Mouse (Mus musculus): ENCODE data around the gene Noxred1. TPM values are rescaled to one million over a fixed set of nuclear protein-coding genes. Genes with fewer than 3 reads are reported as not detected.

The Noxred1 gene
- polyA plus RNA-seq, 1 experiment from 2014 or later: 0.37 TPM

DNA sequence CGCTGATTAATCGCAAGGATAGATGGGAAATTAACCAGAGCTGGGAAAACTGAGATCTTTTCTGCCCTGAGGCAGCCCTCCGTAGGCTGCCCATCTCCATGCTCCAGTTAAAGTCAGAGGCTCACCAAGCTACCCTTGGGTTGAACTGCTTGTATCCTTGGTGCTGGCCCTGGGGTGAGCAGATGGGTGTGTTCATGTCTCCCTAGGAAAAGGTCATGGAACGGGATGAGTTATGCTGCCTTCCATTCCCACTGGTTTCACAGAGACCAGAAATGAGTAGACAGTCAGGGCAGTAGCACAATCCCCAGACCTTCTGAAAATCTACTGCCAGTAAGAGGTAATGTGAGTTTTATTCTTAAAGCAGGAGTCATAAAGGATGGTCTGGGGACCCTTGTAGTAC, 60.9 kb downstream of the Noxred1 start:
- no peaks in the 10 kb centered on the region for H3K9me3 ChIP-seq
- no peak for ATAC-seq (ENCODE audit: insufficient read depth, low FRiP score, low read depth)
- 0 out of 2 replicates have a peak, but pooled peaks cover under 1% of the 10 kb centered on the region for H3K36me3 ChIP-seq
- H3K9ac ChIP-seq: no peak overlapping the region
- no peaks in the 10 kb centered on the region for H3K4me1 ChIP-seq
- 95% methylated on average over 4 of the region's 4 CpGs for WGBS
- no peaks in the 10 kb centered on the region for H3K27me3 ChIP-seq (replicated peaks)
- no peak overlapping the region for H3K27ac ChIP-seq
- H3K4me3 ChIP-seq (replicated peaks): no peak overlapping the region
- no peak overlapping the region for H3K4me2 ChIP-seq

GRCm38 (mm10) chr12:87175194-87175946, 63.2 kb downstream of the Noxred1 start:
- Histone ChIP-seq H3K36me3 (0 out of 2 replicates have a peak, but pooled peaks cover 3% of the 10 kb centered on the region), H3K9me3 (no peaks in the 10 kb centered on the region), H3K27ac (no peak overlapping the region), H3K4me2 (no peak overlapping the region), H3K4me3 (replicated peaks) (no peak overlapping the region), H3K27me3 (replicated peaks) (no peaks in the 10 kb centered on the region), H3K9ac (no peak overlapping the region), H3K4me1 (no peaks in the 10 kb centered on the region)
- WGBS: 74% methylated on average over 4 of the region's 4 CpGs
- ATAC-seq (ENCODE audit: insufficient read depth, low FRiP score, low read depth): no peak

Small RNAs within 50 kb of the gene (microRNA-seq; reads per million reads assigned to microRNA genes)
- gene Gm47293: not detected

Other genes with a start within 250 kb of the Noxred1 start
- 0.42 and 0.53 TPM in 2 replicates for gene Zdhhc22, start 248.3 kb downstream of the Noxred1 start, polyA plus RNA-seq (2015; fragmentation: Nextera tagmentation; extraction: Ambion mirVana)
- gene Tmem63c, start 217.4 kb downstream of the Noxred1 start, polyA plus RNA-seq (2015; fragmentation: Nextera tagmentation; extraction: Ambion mirVana): 0.76 and 1.2 TPM in 2 replicates
- gene Ngb, start 136.2 kb downstream of the Noxred1 start, polyA plus RNA-seq (2015; fragmentation: Nextera tagmentation; extraction: Ambion mirVana): 2.4 and 2.6 TPM in 2 replicates
- gene Gstz1, start 91.6 kb downstream of the Noxred1 start, polyA plus RNA-seq (2015; fragmentation: Nextera tagmentation; extraction: Ambion mirVana): 37.5 and 38.0 TPM in 2 replicates
- gene Pomt2, start 90.8 kb downstream of the Noxred1 start, polyA plus RNA-seq (2015; fragmentation: Nextera tagmentation; extraction: Ambion mirVana): 12.3 and 16.7 TPM in 2 replicates
- 1.7 and 2.5 TPM in 2 replicates for gene Samd15, start 39.0 kb downstream of the Noxred1 start, polyA plus RNA-seq (2015; fragmentation: Nextera tagmentation; extraction: Ambion mirVana)
- 2.1 and 2.2 TPM in 2 replicates for gene Tmed8, start 38.3 kb downstream of the Noxred1 start, polyA plus RNA-seq (2015; fragmentation: Nextera tagmentation; extraction: Ambion mirVana)
- 35.6 TPM in 2 replicates for gene Vipas39, start 27.5 kb upstream of the Noxred1 start, polyA plus RNA-seq (2015; fragmentation: Nextera tagmentation; extraction: Ambion mirVana)
- 206 and 228 TPM in 2 replicates for gene Ahsa1, start 27.7 kb upstream of the Noxred1 start, polyA plus RNA-seq (2015; fragmentation: Nextera tagmentation; extraction: Ambion mirVana)
- gene Ism2, start 61.0 kb upstream of the Noxred1 start, polyA plus RNA-seq (2015; fragmentation: Nextera tagmentation; extraction: Ambion mirVana): 0.44 and 0.54 TPM in 2 replicates
- gene Sptlc2, start 149.6 kb upstream of the Noxred1 start, polyA plus RNA-seq (2015; fragmentation: Nextera tagmentation; extraction: Ambion mirVana): 98.8 and 99.1 TPM in 2 replicates
- gene Slirp, start 205.2 kb upstream of the Noxred1 start, polyA plus RNA-seq (2015; fragmentation: Nextera tagmentation; extraction: Ambion mirVana): 287 and 303 TPM in 2 replicates
- gene Alkbh1, start 205.3 kb upstream of the Noxred1 start, polyA plus RNA-seq (2015; fragmentation: Nextera tagmentation; extraction: Ambion mirVana): 57.8 and 58.2 TPM in 2 replicates
- gene Snw1, start 233.5 kb upstream of the Noxred1 start, polyA plus RNA-seq (2015; fragmentation: Nextera tagmentation; extraction: Ambion mirVana): 112 and 113 TPM in 2 replicates

Measured in stomach, embryonic 15.5 days (tissue).